Mouse (Mus musculus) lung, adult 2 months (tissue): Measurements from ENCODE around the gene Cpt1c. TPM values are rescaled to one million over a fixed set of nuclear protein-coding genes. Genes with fewer than 3 reads are reported as not detected.

Experiments
- DNase-seq: peaks from one replicate; pipeline ENCODE4 v3.0.0; 2022
- H3K4me1 ChIP-seq: fragments of 200-500 bp; 2 replicates; pipeline ENCODE4 v1.6.1; 2011; ENCODE audit warnings: low read length; ENCODE audit not compliant: control insufficient read depth, insufficient read depth
- H3K4me3 ChIP-seq: fragments of 200-500 bp; replicated peaks from 2 replicates; pipeline ENCODE3; 2011; ENCODE audit warnings: low read depth, mild to moderate bottlenecking, control low read depth, low read length; ENCODE audit errors: extremely low read depth
- CTCF ChIP-seq: fragments of 200-500 bp; IDR thresholded peaks from 2 replicates; pipeline ENCODE4 v1.5.1; 2011; ENCODE audit warnings: mild to moderate bottlenecking, low read length, control low read depth; ENCODE audit not compliant: insufficient read depth
- POLR2A ChIP-seq: fragments of 200-500 bp; IDR thresholded peaks from 2 replicates; pipeline ENCODE4 v1.6.1; 2011; ENCODE audit warnings: low read depth, mild to moderate bottlenecking, control low read depth, low read length, borderline replicate concordance; ENCODE audit errors: extremely low read depth
- WGBS: fragments of 180-500 bp; shearing (Covaris S2); methylation state at CpG from one replicate; pipeline ENCODE4 v1.1.7; 2018; 5-methylcytosine and 5-hydroxymethylcytosine counted together
- polyA plus RNA-seq: library from polyadenylated mRNA; depleted of rRNA; stranded (reverse); fragments of >200 nt; gene quantifications from 2 replicates; pipeline ENCODE4 v1.2.3, GENCODE M21; 2012

Cpt1c gene
- polyA plus RNA-seq, 1 experiment: 20.7 TPM

- WGBS: 63% methylated on average over 6 of the region's 6 CpGs
- DNase-seq: no peak
- Histone ChIP-seq H3K4me3 (no peak overlapping the region), H3K4me1 (peaks cover 3% of the 10 kb centered on the region; the same call in 1 of the 2 replicates)
- TF ChIP-seq POLR2A: no peak
- TF ChIP-seq CTCF: no peak
Measured at GRCm38 (mm10) chr7:44956266-44956665, 18.4 kb downstream of the Cpt1c start.

GRCm38 (mm10) chr7:44955628-44956027 lies 19.0 kb downstream of the Cpt1c start:
- WGBS: 34% methylated on average over 5 of the region's 5 CpGs
- TF ChIP-seq CTCF (peak; percentile 30; the same call in 1 of the 2 replicates), POLR2A (no peak)
- Histone ChIP-seq H3K4me3 (no peak overlapping the region), H3K4me1 (peaks cover 3% of the 10 kb centered on the region; the same call in 1 of the 2 replicates)
- no peak for DNase-seq

GRCm38 (mm10) chr7:44954091-44954885 lies 20.4 kb downstream of the Cpt1c start:
- no peak for DNase-seq
- Histone ChIP-seq H3K4me1 (peaks cover 3% of the 10 kb centered on the region; the same call in 1 of the 2 replicates), H3K4me3 (no peak overlapping the region)
- TF ChIP-seq CTCF (no peak), POLR2A (no peak)
- WGBS: 74% methylated on average over 12 of the region's 12 CpGs

- WGBS: 67% methylated on average over 14 of the region's 14 CpGs
- no peak for DNase-seq
- TF ChIP-seq POLR2A (no peak), CTCF (no peak)
- Histone ChIP-seq H3K4me1 (peaks cover 3% of the 10 kb centered on the region; the same call in 1 of the 2 replicates), H3K4me3 (no peak overlapping the region)
Measured at GRCm38 (mm10) chr7:44953561-44953960, 21.1 kb downstream of the Cpt1c start.

- TF ChIP-seq POLR2A: peak; percentile 71; the same call in 1 of the 2 replicates
- no peak for TF ChIP-seq CTCF
- H3K4me1 ChIP-seq: peaks cover 3% of the 10 kb centered on the region; the same call in 1 of the 2 replicates
- WGBS: 5% methylated on average over 24 of the region's 24 CpGs
- DNase-seq: peak; percentile 92
- H3K4me3 ChIP-seq: peak overlapping the region; percentile 52
Measured at GRCm38 (mm10) chr7:44952611-44953306, 21.9 kb downstream of the Cpt1c start.

GRCm38 (mm10) chr7:44951960-44952359 lies 22.7 kb downstream of the Cpt1c start:
- TF ChIP-seq CTCF (no peak), POLR2A (peak; percentile 61; the same call in 1 of the 2 replicates)
- DNase-seq: peak; percentile 77
- Histone ChIP-seq H3K4me1 (peaks cover 3% of the 10 kb centered on the region; the same call in 1 of the 2 replicates), H3K4me3 (peak overlapping the region; percentile 65)
- 2% methylated on average over 10 of the region's 10 CpGs for WGBS

- peaks cover 3% of the 10 kb centered on the region; the same call in 1 of the 2 replicates for H3K4me1 ChIP-seq
- no peak overlapping the region for H3K4me3 ChIP-seq
- no peak for DNase-seq
- WGBS: 52% methylated on average over 6 of the region's 6 CpGs
- TF ChIP-seq POLR2A (no peak), CTCF (no peak)
Measured at GRCm38 (mm10) chr7:44949922-44950321, 24.7 kb downstream of the Cpt1c start.

- Histone ChIP-seq H3K4me3 (no peak within 1 kb of the TSS), H3K4me1 (no peaks in the 10 kb centered on the region)
- TF ChIP-seq POLR2A (no peak), CTCF (no peak)
- WGBS: 75% methylated on average over 7 of the region's 7 CpGs
- no peak for DNase-seq
Measured at GRCm38 (mm10) chr7:44942904-44943303, 31.7 kb downstream of the Cpt1c start, which contains the start of gene Tsks. Tsks (plus strand) TSS chr7:44943204.

- TF ChIP-seq CTCF (no peak), POLR2A (no peak)
- H3K4me3 ChIP-seq: no peak overlapping the region
- WGBS: 86% methylated on average over 4 of the region's 4 CpGs
- no peaks in the 10 kb centered on the region for H3K4me1 ChIP-seq
- DNase-seq: no peak
Measured at GRCm38 (mm10) chr7:44938680-44939079, 36.0 kb downstream of the Cpt1c start.
